Mouse (Mus musculus) MEL (cell line): ENCODE data around the gene Abhd17a. TPM values are rescaled to one million over a fixed set of nuclear protein-coding genes. Genes with fewer than 3 reads are reported as not detected.

Experiments
- DNase-seq: peaks from one replicate; pipeline ENCODE4 v3.0.0; 2011; ENCODE audit warnings: low read depth, low spot score
- H3K27ac ChIP-seq: 2 replicates; pipeline ENCODE4 v1.5.1; 2012; ENCODE audit warnings: low read depth, mild to moderate bottlenecking, control low read depth, low read length, moderate library complexity; ENCODE audit not compliant: control insufficient read depth
- H3K27me3 ChIP-seq, 2 experiments: fragments of 150-350 bp in 1 of 2; sonication (generic) in 1 of 2; 2 replicates each; pipeline ENCODE4 v1.6.1; 2012; ENCODE audit warnings: low read length in 2 of 2, mild to moderate bottlenecking in 2 of 2, improper control_type of control experiment in 1 of 2, moderate library complexity in 1 of 2; ENCODE audit not compliant: insufficient read depth in 2 of 2, control insufficient read depth in 1 of 2
- H3K36me3 ChIP-seq, 2 experiments: 2 replicates each; pipeline ENCODE4 v1.6.1; 2012 to 2014; ENCODE audit warnings: low read length in 2 of 2, improper control_type of control experiment in 1 of 2, inconsistent platforms in 1 of 2, mild to moderate bottlenecking in 1 of 2; ENCODE audit not compliant: insufficient read depth in 2 of 2, control insufficient read depth in 1 of 2
- H3K4me1 ChIP-seq, 2 experiments: fragments of 150-350 bp in 1 of 2; sonication (generic) in 1 of 2; 2 replicates each; pipeline ENCODE4 v1.6.1; 2012; ENCODE audit warnings: low read length in 2 of 2, improper control_type of control experiment in 1 of 2, mild to moderate bottlenecking in 1 of 2; ENCODE audit not compliant: insufficient read depth in 2 of 2, control insufficient read depth in 1 of 2
- H3K4me3 ChIP-seq, 2 experiments: fragments of 150-350 bp in 1 of 2; sonication (generic) in 1 of 2; 2 replicates each; pipeline ENCODE4 v1.5.1; 2012; ENCODE audit warnings: low read depth in 2 of 2, low read length in 2 of 2, mild to moderate bottlenecking in 2 of 2, moderate library complexity in 2 of 2, control low read depth in 1 of 2, improper control_type of control experiment in 1 of 2; ENCODE audit not compliant: control insufficient read depth in 1 of 2, insufficient read depth in 1 of 2
- H3K79me2 ChIP-seq: 2 replicates; pipeline ENCODE4 v1.6.1; 2012; ENCODE audit warnings: mild to moderate bottlenecking, low read length, moderate library complexity; ENCODE audit not compliant: control insufficient read depth, poor library complexity, insufficient read depth
- H3K9ac ChIP-seq: 2 replicates; pipeline ENCODE4 v1.6.1; 2012; ENCODE audit warnings: low read depth, mild to moderate bottlenecking, control low read depth, low read length, moderate library complexity; ENCODE audit not compliant: control insufficient read depth, poor library complexity, severe bottlenecking
- H3K9me3 ChIP-seq: fragments of 150-350 bp; sonication (generic); replicated peaks from 2 replicates; pipeline ENCODE4 v1.6.1; 2012; ENCODE audit warnings: mild to moderate bottlenecking, low read length, improper control_type of control experiment, moderate library complexity; ENCODE audit not compliant: insufficient read depth
- ELF1 ChIP-seq: IDR thresholded peaks from 2 replicates; pipeline ENCODE4 v1.6.1; 2014; ENCODE audit warnings: low read depth, mild to moderate bottlenecking, inconsistent platforms, low read length, improper control_type of control experiment, moderate library complexity
- GATA1 ChIP-seq: IDR thresholded peaks from 2 replicates; pipeline ENCODE4 v1.6.1; 2011; ENCODE audit warnings: low read depth, low read length, improper control_type of control experiment
- HCFC1 ChIP-seq: IDR thresholded peaks from 2 replicates; pipeline ENCODE4 v1.6.1; 2012; ENCODE audit warnings: low read depth, mild to moderate bottlenecking, inconsistent platforms, low read length, improper control_type of control experiment, moderate library complexity
- JUND ChIP-seq: IDR thresholded peaks from 2 replicates; pipeline ENCODE4 v1.6.1; 2011; ENCODE audit warnings: low read depth, mild to moderate bottlenecking, improper control_type of control experiment, low read length
- KAT2A ChIP-seq: conservative IDR thresholded peaks from 2 replicates; pipeline ENCODE4 v1.6.1; 2012; ENCODE audit warnings: low read depth, low read length, improper control_type of control experiment, inconsistent platforms
- MAX ChIP-seq: IDR thresholded peaks from 2 replicates; pipeline ENCODE4 v1.6.1; 2011; ENCODE audit warnings: low read length, improper control_type of control experiment
- MEF2A ChIP-seq: IDR thresholded peaks from 2 replicates; pipeline ENCODE4 v1.6.1; 2014; ENCODE audit warnings: low read depth, mild to moderate bottlenecking, inconsistent platforms, low read length, improper control_type of control experiment; ENCODE audit not compliant: poor library complexity, insufficient replicate concordance, severe bottlenecking; ENCODE audit errors: extremely low read depth
- MYB ChIP-seq: IDR thresholded peaks from 2 replicates; pipeline ENCODE4 v1.6.1; 2011; ENCODE audit warnings: mild to moderate bottlenecking, low read depth, low read length, improper control_type of control experiment
- NRF1 ChIP-seq: IDR thresholded peaks from 2 replicates; pipeline ENCODE4 v1.6.1; 2014; ENCODE audit warnings: low read depth, mild to moderate bottlenecking, inconsistent platforms, low read length, improper control_type of control experiment, moderate library complexity; ENCODE audit not compliant: poor library complexity, insufficient read depth, severe bottlenecking
- POLR2AphosphoS2 ChIP-seq: IDR thresholded peaks from 2 replicates; pipeline ENCODE4 v1.6.1; 2011; ENCODE audit warnings: low read length, improper control_type of control experiment
- RCOR1 ChIP-seq: IDR thresholded peaks from 2 replicates; pipeline ENCODE4 v1.6.1; 2012; ENCODE audit warnings: low read depth, mild to moderate bottlenecking, inconsistent platforms, low read length, improper control_type of control experiment
- SIN3A ChIP-seq: IDR thresholded peaks from 2 replicates; pipeline ENCODE4 v1.6.1; 2012; ENCODE audit warnings: low read length, improper control_type of control experiment, inconsistent platforms
- TAL1 ChIP-seq: IDR thresholded peaks from 2 replicates; pipeline ENCODE4 v1.6.1; 2012; ENCODE audit warnings: mild to moderate bottlenecking, inconsistent platforms, low read length, moderate library complexity, mixed read lengths
- TBP ChIP-seq: IDR thresholded peaks from 2 replicates; pipeline ENCODE4 v1.8.0; 2011; ENCODE audit warnings: low read depth, low read length, improper control_type of control experiment
- TCF12 ChIP-seq: IDR thresholded peaks from 2 replicates; pipeline ENCODE4 v1.6.1; 2014; ENCODE audit warnings: low read depth, mild to moderate bottlenecking, inconsistent platforms, low read length, improper control_type of control experiment, moderate library complexity
- UBTF ChIP-seq: IDR thresholded peaks from 2 replicates; pipeline ENCODE4 v1.6.1; 2012; ENCODE audit warnings: low read depth, mild to moderate bottlenecking, inconsistent platforms, low read length, improper control_type of control experiment, moderate library complexity, borderline replicate concordance; ENCODE audit not compliant: insufficient read depth
- USF1 ChIP-seq: IDR thresholded peaks from 2 replicates; pipeline ENCODE4 v1.6.1; 2014; ENCODE audit warnings: low read depth, mild to moderate bottlenecking, inconsistent platforms, low read length, improper control_type of control experiment, moderate library complexity
- ZNF384 ChIP-seq: IDR thresholded peaks from 2 replicates; pipeline ENCODE4 v1.6.1; 2012; ENCODE audit warnings: low read depth, mild to moderate bottlenecking, inconsistent platforms, low read length, improper control_type of control experiment
- polyA plus RNA-seq, 2 experiments: library from polyadenylated mRNA; stranded (reverse) in 1 of 2; unstranded in 1 of 2; fragments of >175 nt in 1 of 2; fragments of >200 nt in 1 of 2; gene quantifications; 2 replicates each; pipeline versions ENCODE4 v1.2.1 to v1.2.4; 2012; ENCODE audit warnings: low replicate concordance in 2 of 2, low read depth in 1 of 2; ENCODE audit not compliant: insufficient read length in 2 of 2, insufficient read depth in 1 of 2, missing spikeins in 1 of 2
- total RNA-seq: library from RNA; depleted of rRNA; stranded (reverse); fragments of 300-350 nt; gene quantifications from 2 replicates; pipeline ENCODE4 v1.2.3, GENCODE M21; 2012

Gene Abhd17a
- total and polyA plus RNA-seq, 3 experiments = 96.2 to 136 (median 98.5) TPM

- H3K27ac ChIP-seq = no peak overlapping the region
Observed at GRCm38 (mm10) chr10:80546945-80547344, 43.2 kb downstream of the Abhd17a start.

GRCm38 (mm10) chr10:80545590-80545989 lies 44.6 kb downstream of the Abhd17a start:
- H3K79me2 ChIP-seq = no peaks in the 10 kb centered on the region
- H3K9ac ChIP-seq = no peak overlapping the region
- DNase-seq = no peak
- H3K27ac ChIP-seq = no peak overlapping the region
- H3K27me3 ChIP-seq = no peaks in the 10 kb centered on the region
- H3K36me3 ChIP-seq = no peaks in the 10 kb centered on the region; a peak in 1 of 4 replicates
- no peak overlapping the region for H3K4me3 ChIP-seq
- no peak for TF ChIP-seq TBP
- TF ChIP-seq ELF1 = no peak
- no peaks in the 10 kb centered on the region for H3K9me3 ChIP-seq
- no peaks in the 10 kb centered on the region for H3K4me1 ChIP-seq

More at GRCm38 (mm10) chr10:80546945-80547344, 43.2 kb downstream of the Abhd17a start:
- Histone ChIP-seq H3K4me1 (no peaks in the 10 kb centered on the region), H3K27me3 (no peaks in the 10 kb centered on the region), H3K36me3 (no peaks in the 10 kb centered on the region; a peak in 1 of 4 replicates)
- DNase-seq = no peak
- TF ChIP-seq UBTF (no peak), SIN3A (no peak), ZNF384 (no peak), MEF2A (no peak), JUND (no peak), USF1 (no peak), MYB (no peak), POLR2AphosphoS2 (no peak), RCOR1 (no peak), GATA1 (no peak), HCFC1 (no peak), TCF12 (no peak), MAX (no peak), TAL1 (no peak), KAT2A (no peak), NRF1 (no peak)
- TF ChIP-seq, all 39 proteins: peak for 0
- H3K79me2 ChIP-seq = peaks cover 1% of the 10 kb centered on the region; the same call in 1 of the 2 replicates
- H3K9me3 ChIP-seq = no peaks in the 10 kb centered on the region
- H3K4me3 ChIP-seq = no peak overlapping the region
- H3K9ac ChIP-seq = no peak overlapping the region
